Mouse (Mus musculus) embryonic stem cell, embryonic (primary cell): ENCODE measurements around the gene Anxa2.

ENCODE experiments used
- CTCF ChIA-PET, 4 experiments: fragments of 300-600 bp in 2 of 4; fragments of 350-600 bp in 2 of 4; sonication (Branson Sonifier 250); formaldehyde crosslinking; loops; one replicate each; lab custom pipeline; 2022; ENCODE audit warnings: inconsistent platforms in 2 of 4; lab: Charles Lee
- POLR2A ChIA-PET, 4 experiments: fragments of 300-600 bp in 2 of 4; fragments of 350-600 bp in 2 of 4; sonication (Branson Sonifier 250); formaldehyde crosslinking; loops; one replicate each; lab custom pipeline; 2022; ENCODE audit warnings: antibody characterized with exemption in 4 of 4, inconsistent platforms in 1 of 4; lab: Charles Lee

The Anxa2 gene

DNA sequence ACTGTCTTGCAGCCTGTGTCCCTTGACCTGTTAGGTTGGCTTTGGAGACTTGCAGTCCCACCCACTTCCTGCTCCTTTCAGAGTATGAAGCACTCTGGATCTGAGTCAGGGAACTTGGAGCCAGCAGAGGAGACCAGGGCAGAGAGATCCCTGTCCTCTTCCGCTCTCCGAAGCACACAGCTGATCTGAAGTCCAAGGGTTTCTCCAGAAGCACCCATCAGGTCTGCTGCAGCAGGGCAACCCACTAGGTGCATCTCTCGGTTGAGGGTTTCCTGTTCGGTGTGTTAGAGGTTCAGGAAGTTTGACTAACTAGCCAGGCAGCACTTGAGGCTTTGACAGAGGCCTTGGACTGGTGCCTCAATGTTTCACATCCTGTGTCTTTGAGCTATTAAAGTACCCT is 2.0 kb downstream of the Anxa2 start:
- ChIA-PET POLR2A (interaction anchor here in 3 of 4 experiments (0.5 to 1.5 kb wide), 4 partner anchors 11 to 59 kb away, joined by 3 to 5 read pairs (median 3); no protein-coding TSS in a partner anchor), CTCF (interaction anchor here in 1 of 4 experiments (1.2 kb wide), 1 partner anchor 25 kb away, joined by 3 read pairs; no protein-coding TSS in a partner anchor)

DNA sequence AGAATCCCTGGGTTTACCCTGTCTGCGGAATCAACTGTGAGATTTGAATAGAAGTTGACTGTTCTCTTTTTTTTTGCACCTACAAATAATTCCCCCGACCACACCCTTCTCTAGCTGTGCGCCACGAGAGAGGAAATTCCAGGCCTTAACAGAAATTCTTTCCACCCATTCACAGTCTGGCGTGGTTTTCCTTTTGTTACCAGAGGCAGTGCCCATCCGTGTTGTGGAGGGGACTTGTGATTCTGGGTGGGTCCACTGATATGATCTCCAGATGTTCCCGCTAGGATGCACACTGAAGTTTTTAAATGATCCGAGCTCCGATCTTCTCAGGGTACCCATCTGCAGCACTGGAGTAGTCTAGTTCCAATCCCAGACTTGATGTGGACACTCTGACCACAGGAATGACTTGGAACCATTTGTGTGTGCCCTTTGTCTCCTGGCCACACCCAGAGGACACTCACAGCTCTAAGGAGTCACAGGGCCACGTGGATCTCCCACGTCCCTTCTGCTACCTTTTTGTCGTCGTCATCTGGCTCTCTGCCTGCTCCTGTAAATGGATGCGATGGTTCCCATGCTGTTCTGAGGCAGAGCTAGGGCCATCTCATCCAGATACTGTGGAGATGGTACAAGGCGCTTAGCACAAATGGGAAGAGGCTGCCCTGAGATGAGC is 3.1 kb downstream of the Anxa2 start:
- CTCF ChIA-PET, result interaction anchor here in 2 of 4 experiments (1.2 to 1.6 kb wide), 2 partner anchors 24 kb away, joined by 3 to 6 read pairs; no protein-coding TSS in a partner anchor
- POLR2A ChIA-PET, result interaction anchor here in 3 of 4 experiments (1.0 to 1.5 kb wide), 4 partner anchors 9 to 15 kb away, joined by 3 to 5 read pairs (median 3); no protein-coding TSS in a partner anchor

DNA sequence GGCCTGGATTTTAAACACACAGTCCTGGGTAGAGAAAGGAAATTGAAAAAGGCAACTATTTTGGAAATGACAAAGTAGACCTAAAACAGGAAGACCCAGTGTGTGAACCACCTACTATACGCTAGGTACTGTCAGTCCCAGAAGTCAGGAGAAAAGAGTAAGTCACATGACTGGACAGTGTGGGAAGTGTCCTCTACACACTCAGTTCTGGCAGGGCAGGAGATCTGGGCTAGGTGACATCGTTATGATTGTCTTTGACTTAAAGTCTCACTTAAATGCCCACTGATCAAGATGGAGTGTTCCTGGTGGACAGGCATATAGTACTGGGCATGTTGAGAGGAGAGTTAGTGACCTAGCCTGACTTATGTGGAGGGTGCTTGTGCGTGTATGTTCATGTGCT is 3.7 kb downstream of the Anxa2 start:
- CTCF ChIA-PET, result interaction anchor here in 1 of 4 experiments (1.6 kb wide), 1 partner anchor 23 kb away, joined by 6 read pairs; no protein-coding TSS in a partner anchor
- POLR2A ChIA-PET, result interaction anchor here in 2 of 4 experiments (1.0 to 1.5 kb wide), 3 partner anchors 9 to 16 kb away, joined by 3 to 5 read pairs (median 3); no protein-coding TSS in a partner anchor

DNA sequence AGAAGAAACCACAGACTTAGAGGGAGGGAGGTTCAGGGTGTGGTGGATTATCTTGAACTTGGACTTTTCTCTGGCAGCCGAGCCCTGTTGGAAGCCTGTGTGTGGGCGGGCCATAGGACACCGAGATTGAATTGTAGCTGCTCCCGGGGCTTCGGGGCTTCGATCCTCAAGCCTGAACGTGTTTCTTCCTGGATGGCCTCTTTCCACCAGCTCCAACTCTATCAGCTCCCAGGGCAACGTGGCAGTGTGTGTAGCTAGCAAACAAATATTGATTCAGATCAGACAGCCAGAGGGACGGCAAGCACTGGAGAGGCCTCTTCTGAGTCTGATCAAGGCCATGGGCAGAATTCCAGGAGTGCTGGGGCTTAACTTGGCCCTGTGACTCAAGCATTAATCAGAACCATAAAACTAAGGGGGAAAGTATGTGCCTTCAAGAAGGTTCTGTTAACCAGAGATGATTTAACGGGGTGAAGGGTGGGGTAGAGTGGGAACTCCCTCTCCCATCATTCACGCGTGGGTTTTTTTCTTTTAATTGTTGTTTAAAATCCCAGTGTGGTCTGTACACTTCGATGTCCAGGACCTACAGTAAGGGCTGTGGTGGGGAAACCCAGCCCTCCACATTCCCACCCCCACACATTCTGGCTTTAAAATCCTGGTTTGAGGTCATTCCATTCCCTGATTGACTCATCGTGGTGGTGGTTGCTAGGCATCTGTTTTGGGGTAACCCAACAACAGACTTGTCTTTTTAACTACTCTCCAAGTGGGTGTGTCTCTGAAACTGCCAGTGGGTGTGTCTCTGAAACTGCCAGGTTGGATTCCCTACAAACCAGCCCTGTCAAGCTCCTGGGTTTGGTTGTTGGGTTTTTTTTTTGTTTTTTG is 4.6 kb downstream of the Anxa2 start:
- CTCF ChIA-PET, result interaction anchor here in 2 of 4 experiments (0.9 to 2.1 kb wide), 3 partner anchors 22 kb away, joined by 4 to 7 read pairs (median 6); no protein-coding TSS in a partner anchor
- POLR2A ChIA-PET, result interaction anchor here in 2 of 4 experiments (0.6 to 1.5 kb wide), 2 partner anchors 8 to 151 kb away, joined by 3 to 5 read pairs; no protein-coding TSS in a partner anchor

DNA sequence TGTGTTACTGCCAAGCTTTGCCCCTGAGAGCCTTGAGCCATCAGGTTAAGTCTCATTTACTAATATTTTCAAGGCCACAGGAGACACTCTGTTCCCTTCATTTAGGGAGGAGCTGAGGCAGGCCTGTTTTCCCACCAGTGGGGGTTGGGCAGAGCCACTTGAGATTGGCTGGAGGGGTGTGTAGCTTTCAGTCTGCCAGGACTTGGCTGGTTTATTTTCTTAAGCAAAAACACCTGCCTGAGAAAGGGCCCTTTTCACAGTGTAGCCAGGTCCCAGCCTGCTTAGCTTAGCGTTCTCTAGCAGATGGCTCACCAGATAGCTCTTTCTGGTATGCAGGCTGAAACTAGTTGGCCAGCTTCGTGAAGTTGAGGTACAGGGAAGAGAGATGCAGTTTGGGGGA is 5.6 kb downstream of the Anxa2 start:
- CTCF ChIA-PET, result interaction anchor here in 2 of 4 experiments (0.9 to 2.1 kb wide), 2 partner anchors 21 kb away, joined by 4 to 7 read pairs; no protein-coding TSS in a partner anchor
- POLR2A ChIA-PET, result interaction anchor here in 1 of 4 experiments (0.6 kb wide), 1 partner anchor 152 kb away, joined by 3 read pairs; no protein-coding TSS in a partner anchor

DNA sequence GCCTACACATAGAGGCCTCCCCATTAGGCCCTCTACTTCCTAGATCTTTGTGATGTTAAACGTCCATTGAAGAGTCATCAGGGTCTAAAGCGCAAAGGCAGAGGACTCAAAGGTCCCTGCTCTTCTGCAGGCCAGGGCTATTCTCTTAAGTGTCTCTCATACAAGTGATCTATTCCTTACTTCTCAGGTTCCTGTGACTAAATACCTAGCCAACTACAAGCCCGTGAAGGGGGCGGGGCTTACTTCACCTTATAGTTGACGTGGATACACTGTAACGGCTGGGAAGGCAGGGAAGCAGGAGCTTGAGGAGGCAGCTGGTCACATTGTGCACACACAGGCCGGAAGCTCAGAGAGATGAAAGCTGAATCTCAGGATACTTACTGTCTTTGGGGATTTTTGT is 6.5 kb downstream of the Anxa2 start:
- ChIA-PET CTCF (interaction anchor here in 3 of 4 experiments (0.6 to 2.1 kb wide), 4 partner anchors 20 to 126 kb away, joined by 4 to 11 read pairs (median 6); no protein-coding TSS in a partner anchor), POLR2A (interaction anchor here in 1 of 4 experiments (1.6 kb wide), 1 partner anchor 10 kb away, joined by 6 read pairs; no protein-coding TSS in a partner anchor)

DNA sequence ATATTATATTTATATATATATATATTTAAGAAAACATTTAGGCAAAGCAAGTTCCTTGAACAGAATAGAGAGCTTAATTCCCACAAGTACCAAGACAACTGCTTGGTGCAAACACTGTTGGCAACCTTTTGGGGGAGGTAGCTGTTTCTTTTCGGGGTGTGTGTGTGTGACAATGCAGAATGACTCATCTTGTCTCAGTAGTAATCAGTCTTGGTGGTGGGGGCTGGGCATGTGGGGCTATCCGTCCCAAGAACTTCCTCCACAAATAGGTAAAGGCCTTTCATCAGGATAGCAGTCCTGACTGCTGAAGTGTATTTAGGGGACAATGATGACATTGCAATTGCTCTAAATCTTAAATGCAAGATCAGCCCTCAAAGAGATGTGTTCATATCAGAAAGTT is 9.6 kb downstream of the Anxa2 start:
- ChIA-PET POLR2A (interaction anchor here in 1 of 4 experiments (1.4 kb wide), 1 partner anchor 32 kb away, joined by 4 read pairs; no protein-coding TSS in a partner anchor), CTCF (interaction anchor here in 3 of 4 experiments (0.6 to 1.8 kb wide), 3 partner anchors 17 to 197 kb away, joined by 3 to 5 read pairs (median 4); no protein-coding TSS in a partner anchor)

DNA sequence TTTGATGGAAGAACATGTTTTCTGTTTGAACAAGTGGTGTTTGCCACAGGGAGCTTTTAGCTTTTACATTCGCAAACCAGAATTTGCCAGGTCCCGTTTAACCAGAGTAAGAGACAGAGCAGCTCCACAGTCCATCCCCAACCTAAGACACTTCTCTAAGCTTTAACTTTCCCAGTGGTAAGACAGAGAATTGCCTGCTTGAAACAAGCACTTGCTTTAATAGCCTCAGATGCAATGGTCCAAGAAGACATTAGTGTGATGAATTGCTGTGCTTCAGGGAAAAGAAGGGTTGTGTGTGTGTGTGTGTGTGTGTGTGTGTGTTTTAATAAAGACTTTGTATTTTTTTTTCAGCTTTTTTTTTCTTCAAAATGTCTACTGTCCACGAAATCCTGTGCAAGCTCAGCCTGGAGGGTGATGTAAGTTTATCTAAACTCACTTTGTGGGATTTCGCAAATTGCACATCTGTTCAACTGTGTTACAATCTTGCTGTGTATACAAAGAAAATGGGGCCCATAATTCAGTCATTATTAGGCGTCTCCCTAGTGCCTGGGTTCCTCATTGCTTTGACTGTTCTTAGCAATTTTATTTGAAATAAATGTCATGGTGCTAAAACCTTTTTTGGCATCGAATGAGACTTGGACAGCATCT is 10.8 kb downstream of the Anxa2 start:
- ChIA-PET POLR2A (interaction anchor here in 1 of 4 experiments (0.6 to 1.4 kb wide), 3 partner anchors 10 to 259 kb away, joined by 3 to 6 read pairs (median 3); no protein-coding TSS in a partner anchor), CTCF (interaction anchor here in 3 of 4 experiments (0.6 to 1.5 kb wide), 6 partner anchors 16 to 1564 kb away, joined by 3 to 10 read pairs (median 4); no protein-coding TSS in a partner anchor)

DNA sequence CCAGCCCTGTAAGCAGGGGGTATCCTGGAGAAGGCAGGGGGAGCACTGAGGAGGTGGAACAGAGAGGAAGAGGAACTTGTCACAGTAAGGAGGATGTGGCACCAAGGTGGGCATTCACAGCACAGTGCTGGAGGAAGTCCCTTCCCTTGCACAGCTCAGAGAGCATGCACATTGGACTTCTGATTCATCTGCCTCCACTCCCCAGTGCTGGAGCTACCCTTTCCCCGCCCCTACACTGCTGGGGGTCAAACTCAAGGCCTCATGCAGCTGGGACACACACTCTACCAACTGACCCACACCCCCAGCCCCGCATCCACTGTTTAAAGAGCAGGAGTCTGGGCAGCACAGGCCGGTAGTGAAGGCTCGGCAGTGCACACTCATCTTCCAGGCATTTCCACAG is 12.7 kb downstream of the Anxa2 start:
- POLR2A ChIA-PET, result interaction anchor here in 3 of 4 experiments (0.5 to 1.6 kb wide), 5 partner anchors 9 to 684 kb away, joined by 3 to 5 read pairs (median 4); no protein-coding TSS in a partner anchor
- CTCF ChIA-PET, result interaction anchor here in 2 of 4 experiments (0.8 to 1.2 kb wide), 2 partner anchors 13 to 14 kb away, joined by 3 to 5 read pairs; no protein-coding TSS in a partner anchor

DNA sequence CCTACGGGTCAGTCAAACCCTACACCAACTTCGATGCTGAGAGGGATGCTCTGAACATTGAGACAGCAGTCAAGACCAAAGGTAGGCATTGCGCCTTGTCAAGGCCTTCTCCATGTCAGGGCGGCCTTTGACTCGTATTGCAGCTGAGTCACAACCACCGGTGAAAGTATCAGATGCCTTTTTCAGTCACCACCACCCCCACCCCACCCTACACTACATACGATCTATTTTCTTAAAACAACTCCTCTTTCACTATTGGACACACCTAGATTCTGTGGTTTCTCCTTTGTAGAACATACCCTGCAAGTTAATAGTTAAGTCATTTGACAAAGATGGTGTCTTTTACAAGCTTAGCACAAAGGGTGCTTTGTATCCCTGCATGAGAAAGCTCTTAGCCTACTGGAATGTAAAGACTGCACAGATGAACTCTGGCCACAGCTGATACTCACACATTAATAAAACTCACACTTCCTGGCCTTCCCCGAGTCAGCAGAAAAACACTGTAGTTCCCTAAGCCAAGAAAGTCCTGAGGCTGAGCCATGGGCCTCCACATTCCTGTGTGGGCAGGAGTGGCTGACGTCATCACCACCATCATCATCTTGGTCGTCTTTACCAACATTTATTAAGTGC is 14.0 kb downstream of the Anxa2 start:
- POLR2A ChIA-PET, result interaction anchor here in 3 of 4 experiments (0.7 to 1.1 kb wide), 4 partner anchors 11 to 14 kb away, joined by 3 to 4 read pairs (median 3); partner anchors contain the start of gene Anxa2 (in 1 of the 3)
- CTCF ChIA-PET, result interaction anchor here in 2 of 4 experiments (1.2 to 2.3 kb wide), 2 partner anchors 13 kb away, joined by 7 to 8 read pairs; no protein-coding TSS in a partner anchor

DNA sequence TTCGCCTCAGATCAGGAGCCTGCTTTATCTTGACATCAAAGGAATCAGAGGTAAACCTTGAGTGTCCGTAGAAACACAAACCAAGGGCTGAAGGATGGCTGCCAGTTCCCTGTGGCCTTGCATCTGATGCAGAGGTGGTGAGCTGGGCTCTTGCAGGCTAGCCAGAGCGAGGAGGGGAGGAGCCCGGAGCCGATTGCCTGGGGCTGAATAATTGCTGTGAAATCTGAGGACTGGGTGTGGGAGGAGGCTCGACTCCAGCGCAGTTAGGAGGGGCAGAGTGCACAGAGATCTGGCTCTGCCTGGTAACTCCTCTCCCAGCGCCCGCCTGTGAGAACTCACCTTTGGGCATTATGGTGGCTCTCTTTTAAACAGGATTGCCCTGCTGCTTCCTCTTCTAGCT is 15.6 kb downstream of the Anxa2 start:
- CTCF ChIA-PET, result interaction anchor here in 2 of 4 experiments (1.3 to 2.3 kb wide), 2 partner anchors 11 kb away, joined by 7 to 8 read pairs; no protein-coding TSS in a partner anchor
- POLR2A ChIA-PET, result interaction anchor here in 2 of 4 experiments (0.9 to 2.8 kb wide), 4 partner anchors 9 to 1447 kb away, joined by 3 to 6 read pairs (median 4); no protein-coding TSS in a partner anchor

DNA sequence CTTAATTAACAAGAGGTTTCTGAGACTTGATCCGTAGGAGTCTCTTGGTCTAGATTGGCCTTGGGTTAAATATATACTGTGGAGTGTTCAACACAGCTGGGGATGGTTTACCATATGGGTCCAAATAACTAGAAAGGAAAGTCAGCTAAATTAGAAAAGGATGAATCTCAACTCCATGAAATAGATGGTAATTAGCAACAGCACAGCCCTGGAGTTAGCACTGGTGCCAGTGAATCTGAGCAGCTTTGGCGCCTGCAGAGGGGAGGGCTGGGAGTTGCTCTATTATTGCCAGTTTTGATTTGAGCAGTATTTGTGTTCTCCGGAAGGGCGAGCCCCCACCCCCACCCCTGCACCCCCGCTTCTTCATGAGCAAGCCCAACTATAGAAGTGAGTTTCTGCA is 16.9 kb downstream of the Anxa2 start:
- CTCF ChIA-PET, result interaction anchor here in 3 of 4 experiments (0.9 to 1.5 kb wide), 3 partner anchors 10 to 19 kb away, joined by 3 to 9 read pairs (median 3); no protein-coding TSS in a partner anchor
- POLR2A ChIA-PET, result interaction anchor here in 2 of 4 experiments (1.4 to 2.8 kb wide), 2 partner anchors 10 to 15 kb away, joined by 3 to 6 read pairs; no protein-coding TSS in a partner anchor

DNA sequence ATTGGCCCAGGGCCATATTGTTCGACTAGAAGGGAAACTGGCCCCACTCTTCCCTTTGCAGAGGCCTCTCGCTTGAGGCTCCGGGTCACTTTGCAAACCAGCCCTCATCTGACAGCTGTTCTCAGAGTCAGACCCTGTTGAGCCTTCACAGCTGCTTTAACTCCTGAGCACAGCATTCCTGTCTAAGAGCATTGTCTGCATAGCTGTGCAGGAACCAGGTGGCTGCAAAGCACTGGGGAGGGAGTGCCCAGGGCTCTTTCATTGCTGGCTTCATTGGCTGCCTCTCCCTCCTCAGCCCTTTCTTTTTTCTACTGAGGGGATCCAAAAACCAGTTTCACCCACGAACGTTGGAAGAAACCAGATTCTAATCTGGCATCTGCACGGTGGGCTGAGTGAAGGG is 17.5 kb downstream of the Anxa2 start:
- ChIA-PET POLR2A (interaction anchor here in 2 of 4 experiments (1.4 to 2.8 kb wide), 2 partner anchors 11 to 15 kb away, joined by 3 to 6 read pairs; no protein-coding TSS in a partner anchor), CTCF (interaction anchor here in 3 of 4 experiments (0.9 to 1.5 kb wide), 3 partner anchors 9 to 18 kb away, joined by 3 to 9 read pairs (median 3); no protein-coding TSS in a partner anchor)

DNA sequence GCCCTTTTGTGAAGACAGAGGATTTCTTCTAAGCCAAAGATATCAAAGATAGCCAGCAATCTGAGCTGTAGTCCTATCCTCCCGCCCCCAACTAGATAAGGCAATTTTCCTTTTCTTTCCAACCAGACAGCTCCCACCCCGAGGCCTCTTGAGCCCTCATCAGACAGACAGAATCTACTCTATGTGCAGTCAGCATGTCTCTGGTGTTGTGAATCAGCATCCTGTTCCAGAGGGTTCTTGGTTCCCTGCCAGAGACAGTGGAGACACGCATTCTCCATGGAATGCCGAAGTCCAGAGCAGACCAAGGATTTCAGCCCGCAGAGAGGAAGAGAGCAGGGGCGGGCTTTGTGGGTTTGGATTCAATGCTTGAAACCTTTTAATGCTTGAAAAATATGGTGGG is 19.3 kb downstream of the Anxa2 start:
- ChIA-PET CTCF (no interaction called here), POLR2A (interaction anchor here in 1 of 4 experiments (1.4 kb wide), 1 partner anchor 11 kb away, joined by 4 read pairs; no protein-coding TSS in a partner anchor)

DNA sequence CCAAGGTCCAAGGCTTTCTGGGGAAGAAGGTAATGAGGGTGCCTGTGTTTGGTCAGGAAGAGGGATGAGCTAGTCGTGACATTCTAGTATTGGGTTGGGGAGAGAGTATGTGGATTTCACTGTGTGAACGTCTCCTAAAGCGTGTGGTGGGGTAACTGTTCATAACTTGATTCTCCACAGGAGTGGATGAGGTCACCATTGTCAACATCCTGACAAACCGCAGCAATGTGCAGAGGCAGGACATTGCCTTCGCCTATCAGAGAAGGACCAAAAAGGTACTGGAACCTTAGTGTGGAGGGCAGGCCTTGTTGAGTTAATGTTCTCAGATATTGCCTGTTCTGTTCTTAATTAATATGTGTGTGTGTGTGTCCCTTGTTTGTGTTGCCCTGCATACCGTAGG is 22.5 kb downstream of the Anxa2 start:
- ChIA-PET POLR2A (interaction anchor here in 1 of 4 experiments (0.9 to 1.6 kb wide), 2 partner anchors 11 to 25 kb away, joined by 3 to 6 read pairs; no protein-coding TSS in a partner anchor), CTCF (interaction anchor here in 2 of 4 experiments (0.6 to 1.0 kb wide), 2 partner anchors 99 to 1273 kb away, joined by 3 read pairs; no protein-coding TSS in a partner anchor)
